Mouse (Mus musculus): ENCODE results near the gene Wdr46. TPM values are rescaled to one million over a fixed set of nuclear protein-coding genes. Genes with fewer than 3 reads are reported as not detected.
A peak's percentile ranks its signal among the peaks of the same experiment; 100 is the strongest.

Gene Wdr46
- total and polyA plus RNA-seq, 3 experiments, result 39.8 to 72.4 (median 49.7) TPM

DNA sequence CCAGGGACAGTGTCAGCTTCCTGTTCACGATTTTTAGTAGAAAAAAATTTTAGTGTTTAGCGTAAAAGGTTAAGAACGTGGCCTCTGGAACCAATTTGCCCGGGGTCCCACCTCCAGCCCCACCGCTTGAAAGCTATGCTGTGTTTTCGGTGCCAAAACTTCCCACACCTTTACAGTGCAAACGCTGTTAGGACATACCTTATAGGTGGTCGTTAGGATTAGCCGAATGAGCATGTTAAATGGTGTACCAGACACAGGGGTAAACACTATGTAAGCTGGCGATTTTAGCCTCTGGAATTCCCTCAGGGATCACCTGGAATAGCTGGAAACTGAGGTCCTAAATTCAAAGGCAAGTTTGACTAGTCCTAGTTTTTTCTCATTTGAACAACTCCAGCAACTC is 15.9 kb downstream of the Wdr46 start:
- H3K9me3 ChIP-seq (replicated peaks; ENCODE audit: low read length), result no peaks in the 10 kb centered on the region
- no peak for DNase-seq (ENCODE audit: extremely low read depth)
- peaks cover 54 to 66% of the 10 kb centered on the region in 2 experiments for H3K36me3 ChIP-seq (replicated peaks in 1 of 2; ENCODE audit: control insufficient read depth in 1 of 2, insufficient read depth in 1 of 2, low read length in 1 of 2)
- peak overlapping the region; percentile 99 for H3K9ac ChIP-seq (ENCODE audit: insufficient read depth, low read depth)
- H3K79me2 ChIP-seq (replicated peaks; ENCODE audit: control insufficient read depth, extremely low read depth, insufficient read depth, poor library complexity, severe bottlenecking), result peaks cover 29% of the 10 kb centered on the region
- peak overlapping the region; percentile 91 to 99 (median 96) for H3K4me3 ChIP-seq (replicated peaks in 1 of 3; ENCODE audit: low read depth in 2 of 3, low read length in 2 of 3, poor library complexity in 1 of 3)
- in situ Hi-C loops (cut with MboI; ENCODE audit: low pct_ligation_motif_present, low pct_unique_long_range_greater_than_20kb, low sequenced_read_pairs), result no loop called here
- H3K27me3 ChIP-seq (replicated peaks), result no peaks in the 10 kb centered on the region
- H3K4me1 ChIP-seq (ENCODE audit: control insufficient read depth in 1 of 2, insufficient read depth in 2 of 2), result peaks cover 7 to 31% of the 10 kb centered on the region in 2 experiments
- peak overlapping the region; percentile 97 for H3K4me2 ChIP-seq (ENCODE audit: insufficient read depth, low read depth, poor library complexity, severe bottlenecking)
- TF ChIP-seq ZMIZ1 (IDR thresholded peaks at IDR 0.05; ENCODE audit: low read depth, low read length), result 0 out of 2 replicates have a peak, but pooled peaks have one; percentile 8
- TF ChIP-seq SMC3 (IDR thresholded peaks at IDR 0.05; ENCODE audit: low read depth, low read length), result no peak
- dilution Hi-C loops (cut with MboI; ENCODE audit: extremely low pct_ligation_motif_present, extremely low pct_unique_long_range_greater_than_20kb, low sequenced_read_pairs), result no loop called here
- H3K27ac ChIP-seq (ENCODE audit: insufficient read depth, low read depth), result peak overlapping the region; percentile 60; the same call in 1 of the 2 replicates

DNA sequence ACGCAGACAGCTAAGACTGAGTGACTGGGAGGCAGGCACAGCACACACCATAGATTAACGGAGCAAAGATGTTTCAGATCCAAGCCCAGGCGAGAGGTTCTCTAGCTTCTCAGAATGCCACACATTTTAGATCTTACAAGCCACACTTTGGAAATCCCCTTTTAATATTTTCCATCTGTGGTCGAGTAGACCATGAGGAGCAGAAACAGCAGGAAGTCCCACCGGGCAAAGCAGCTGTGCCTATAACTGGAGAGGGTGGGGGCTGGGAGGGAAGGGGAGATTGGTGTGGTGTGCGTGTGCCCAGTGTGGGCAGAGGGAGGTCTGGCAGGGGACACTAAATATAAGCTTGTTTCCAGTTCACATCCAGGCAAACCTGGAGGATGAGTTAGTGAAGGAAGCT is 17.0 kb downstream of the Wdr46 start:
- Histone ChIP-seq H3K9me3 (replicated peaks; ENCODE audit: low read length) (no peaks in the 10 kb centered on the region), H3K27me3 (replicated peaks) (no peaks in the 10 kb centered on the region), H3K9ac (ENCODE audit: insufficient read depth, low read depth) (peak overlapping the region; percentile 99), H3K36me3 (replicated peaks in 1 of 2; ENCODE audit: control insufficient read depth in 1 of 2, insufficient read depth in 1 of 2, low read length in 1 of 2) (peaks cover 48 to 61% of the 10 kb centered on the region in 2 experiments), H3K4me1 (ENCODE audit: control insufficient read depth in 1 of 2, insufficient read depth in 2 of 2) (peaks cover 7 to 30% of the 10 kb centered on the region in 2 experiments), H3K79me2 (replicated peaks; ENCODE audit: control insufficient read depth, extremely low read depth, insufficient read depth, poor library complexity, severe bottlenecking) (peaks cover 29% of the 10 kb centered on the region), H3K4me3 (replicated peaks in 1 of 3; ENCODE audit: low read depth in 2 of 3, low read length in 2 of 3, poor library complexity in 1 of 3) (peak overlapping the region; percentile 36 to 96 (median 37)), H3K4me2 (ENCODE audit: insufficient read depth, low read depth, poor library complexity, severe bottlenecking) (peak overlapping the region; percentile 97), H3K27ac (ENCODE audit: insufficient read depth, low read depth) (peak overlapping the region; percentile 62)
- DNase-seq (ENCODE audit: extremely low read depth), result peak; percentile 79
- dilution Hi-C loops (cut with MboI; ENCODE audit: extremely low pct_ligation_motif_present, extremely low pct_unique_long_range_greater_than_20kb, low sequenced_read_pairs) (no loop called here), in situ Hi-C loops (cut with MboI; ENCODE audit: low pct_ligation_motif_present, low pct_unique_long_range_greater_than_20kb, low sequenced_read_pairs) (no loop called here)
- TF ChIP-seq MAZ (IDR thresholded peaks at IDR 0.05; ENCODE audit: low read depth, low read length) (no peak), MYC (IDR thresholded peaks at IDR 0.05; ENCODE audit: low read depth, low read length) (peak; percentile 86), EP300 (IDR thresholded peaks at IDR 0.05; ENCODE audit: low read length) (peak; percentile 72), NRF1 (IDR thresholded peaks at IDR 0.05; ENCODE audit: low read depth, low read length) (no peak), NELFE (IDR thresholded peaks at IDR 0.05; ENCODE audit: low read depth, low read length) (peak; percentile 24; the same call in 1 of the 2 replicates), ELF1 (IDR thresholded peaks at IDR 0.05; ENCODE audit: low read depth, low read length) (0 out of 2 replicates have a peak, but pooled peaks have one; percentile 24), ETS1 (conservative IDR thresholded peaks at IDR 0.05; ENCODE audit: low read depth, low read length) (peak; percentile 75), MEF2A (IDR thresholded peaks at IDR 0.05; ENCODE audit: borderline replicate concordance, low read depth, low read length) (peak; percentile 20; the same call in 1 of the 2 replicates), SMC3 (IDR thresholded peaks at IDR 0.05; ENCODE audit: low read depth, low read length) (no peak), HCFC1 (IDR thresholded peaks at IDR 0.05; ENCODE audit: low read depth, low read length) (0 out of 2 replicates have a peak, but pooled peaks have one; percentile 15), TCF12 (IDR thresholded peaks at IDR 0.05; ENCODE audit: low read depth, low read length) (peak; percentile 69), MAX (IDR thresholded peaks at IDR 0.05; ENCODE audit: low read length) (peak; percentile 49), POLR2A (IDR thresholded peaks at IDR 0.05; ENCODE audit: low read depth, low read length) (peak; percentile 33; the same call in 1 of the 2 replicates), CHD2 (IDR thresholded peaks at IDR 0.05; ENCODE audit: low read length) (peak; percentile 71; the same call in 1 of the 2 replicates)
